Mouse (Mus musculus) kidney, postnatal 36 days (tissue): Measurements from ENCODE around the gene Myo5a.
A peak's percentile ranks its signal among the peaks of the same experiment; 100 is the strongest.
"Not testable (repeated sequence)": the region's sequence is repeated elsewhere in the genome, so short reads cannot be mapped to it uniquely, and the experiment has no call there.

Source experiments
- DNase-seq, 2 experiments: peaks; one replicate each; pipeline ENCODE4 v3.0.0; 2021 to 2022; ENCODE audit warnings: mixed read lengths in 2 of 2

The Myo5a gene

GRCm38 (mm10) chr9:75253158-75253557, 182.3 kb downstream of the Myo5a start:
- not testable (repeated sequence) for DNase-seq

GRCm38 (mm10) chr9:75253766-75254165, 183.0 kb downstream of the Myo5a start:
- DNase-seq: no peak

GRCm38 (mm10) chr9:75254196-75254955, 183.6 kb downstream of the Myo5a start:
- peak; percentile 51 to 66 for DNase-seq

- DNase-seq: peak; percentile 32 to 45
These were observed 185.2 kb downstream of the Myo5a start for GRCm38 (mm10) chr9:75255820-75256545.

GRCm38 (mm10) chr9:75258792-75259191, 188.0 kb downstream of the Myo5a start:
- DNase-seq: no peak

- no peak for DNase-seq
These were observed 188.8 kb downstream of the Myo5a start for GRCm38 (mm10) chr9:75259656-75260055.

- no peak for DNase-seq
These were observed 190.6 kb downstream of the Myo5a start for GRCm38 (mm10) chr9:75261332-75261872.

- no peak for DNase-seq
These were observed 191.5 kb downstream of the Myo5a start for GRCm38 (mm10) chr9:75262235-75262826.

GRCm38 (mm10) chr9:75264008-75264718, 193.3 kb downstream of the Myo5a start:
- DNase-seq: no peak

- DNase-seq: no peak
These were observed 196.3 kb downstream of the Myo5a start for GRCm38 (mm10) chr9:75267147-75267546.

GRCm38 (mm10) chr9:75270382-75270781, 199.6 kb downstream of the Myo5a start:
- no peak for DNase-seq

GRCm38 (mm10) chr9:75271539-75271938, 200.7 kb downstream of the Myo5a start:
- no peak for DNase-seq
